8 mouse cellular contexts compared by ENCODE assay signal in the genomic region with DNA sequence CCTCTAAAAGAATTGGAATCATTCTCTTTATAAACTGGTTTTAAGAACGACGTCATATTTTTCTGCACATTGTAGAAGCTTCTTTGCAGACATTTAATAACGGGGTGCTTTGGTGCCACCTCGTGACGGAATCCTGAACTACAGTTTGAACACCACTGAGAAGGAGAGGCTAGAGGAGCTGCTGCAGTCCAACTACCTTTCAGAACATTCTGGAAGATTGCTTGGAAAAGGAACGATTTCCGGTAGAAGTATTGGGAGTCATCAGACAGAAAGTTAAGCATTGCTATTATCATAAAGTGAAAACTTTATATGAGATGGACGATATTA. TPM values are rescaled to one million over a fixed set of nuclear protein-coding genes. Genes with fewer than 3 reads are reported as not detected.
DNase-seq lines count a peak whose midpoint lies in the region; ATAC-seq lines count a peak whose summit lies in the region.

No protein-coding gene starts in this region.

- H3K9ac ChIP-seq in hindbrain, embryonic 12.5 days: no peak overlapping the region
- 0 out of 2 replicates have a peak overlapping the region, but pooled peaks have one; percentile 35 for H3K9ac ChIP-seq in hindbrain, embryonic 15.5 days
- H3K9ac ChIP-seq in midbrain, embryonic 15.5 days: no peak overlapping the region

- WGBS in hindbrain, embryonic 10.5 days: 24% methylated on average over 8 of the region's 8 CpGs
- WGBS in hindbrain, embryonic 12.5 days: 23% methylated on average over 8 of the region's 8 CpGs
- 19% methylated on average over 8 of the region's 8 CpGs for WGBS in hindbrain, embryonic 15.5 days
- WGBS in midbrain, embryonic 15.5 days: 26% methylated on average over 8 of the region's 8 CpGs

- no peak for ATAC-seq in hindbrain, embryonic 12.5 days (ENCODE audit: low FRiP score)
- ATAC-seq in hindbrain, embryonic 15.5 days (ENCODE audit: low FRiP score, low read depth): peak; percentile 87
- ATAC-seq in midbrain, embryonic 15.5 days (replicated peaks): peak; percentile 84; the same call in 1 of the 2 replicates

- no peak overlapping the region for H3K27ac ChIP-seq in hindbrain, embryonic 10.5 days
- no peak overlapping the region for H3K27ac ChIP-seq in hindbrain, embryonic 12.5 days
- H3K27ac ChIP-seq in hindbrain, embryonic 15.5 days (replicated peaks): no peak overlapping the region
- H3K27ac ChIP-seq in midbrain, embryonic 15.5 days: peak overlapping the region; percentile 48; the same call in 1 of the 2 replicates

- H3K27me3 ChIP-seq in hindbrain, embryonic 10.5 days (ENCODE audit: insufficient read depth, poor library complexity, severe bottlenecking): no peaks in the 10 kb centered on the region
- no peaks in the 10 kb centered on the region for H3K27me3 ChIP-seq in hindbrain, embryonic 12.5 days
- H3K27me3 ChIP-seq in hindbrain, embryonic 15.5 days: no peaks in the 10 kb centered on the region
- no peaks in the 10 kb centered on the region for H3K27me3 ChIP-seq in midbrain, embryonic 15.5 days (replicated peaks)

- no peaks in the 10 kb centered on the region for H3K4me1 ChIP-seq in hindbrain, embryonic 10.5 days (replicated peaks)
- H3K4me1 ChIP-seq in hindbrain, embryonic 12.5 days: no peaks in the 10 kb centered on the region
- H3K4me1 ChIP-seq in hindbrain, embryonic 15.5 days (replicated peaks): no peaks in the 10 kb centered on the region
- H3K4me1 ChIP-seq in midbrain, embryonic 15.5 days: no peaks in the 10 kb centered on the region

- H3K9me3 ChIP-seq in hindbrain, embryonic 10.5 days: no peaks in the 10 kb centered on the region
- H3K9me3 ChIP-seq in hindbrain, embryonic 12.5 days (replicated peaks): no peaks in the 10 kb centered on the region
- H3K9me3 ChIP-seq in hindbrain, embryonic 15.5 days: no peaks in the 10 kb centered on the region
- H3K9me3 ChIP-seq in midbrain, embryonic 15.5 days: no peaks in the 10 kb centered on the region

- no peak overlapping the region for H3K4me2 ChIP-seq in hindbrain, embryonic 12.5 days (replicated peaks)
- peak overlapping the region; percentile 49 for H3K4me2 ChIP-seq in hindbrain, embryonic 15.5 days
- peak overlapping the region; percentile 33 for H3K4me2 ChIP-seq in midbrain, embryonic 15.5 days

- DNase-seq in hindbrain, embryonic 10.5 days (ENCODE audit: low spot score): peak; percentile 63
- DNase-seq in cerebellum, adult 11 months: peak; percentile 76
- DNase-seq in forelimb bud, embryonic 11.5 days (ENCODE audit: low read depth, low spot score): peak; percentile 57
- peak; percentile 83 to 88 for DNase-seq in left cerebral cortex, postnatal 14 days (ENCODE audit: low spot score in 2 of 2)
- peak; percentile 30 to 63 for DNase-seq in spleen, postnatal 10 days (ENCODE audit: low spot score in 2 of 2)

- intact Hi-C loops in left cerebral cortex, postnatal 14 days (cut with DNase I): loop anchor here (10.0 kb wide), 1 partner anchor 230 kb away; a partner anchor contains a TSS

- peaks cover 3% of the 10 kb centered on the region; the same call in 1 of the 2 replicates for H3K36me3 ChIP-seq in hindbrain, embryonic 10.5 days
- H3K36me3 ChIP-seq in hindbrain, embryonic 12.5 days: no peaks in the 10 kb centered on the region
- H3K36me3 ChIP-seq in hindbrain, embryonic 15.5 days: no peaks in the 10 kb centered on the region
- H3K36me3 ChIP-seq in midbrain, embryonic 15.5 days (replicated peaks): no peaks in the 10 kb centered on the region

- H3K4me3 ChIP-seq in hindbrain, embryonic 10.5 days: no peak overlapping the region
- no peak overlapping the region for H3K4me3 ChIP-seq in hindbrain, embryonic 12.5 days
- peak overlapping the region; percentile 8; the same call in 1 of the 2 replicates for H3K4me3 ChIP-seq in hindbrain, embryonic 15.5 days
- 0 out of 2 replicates have a peak overlapping the region, but pooled peaks have one; percentile 10 for H3K4me3 ChIP-seq in midbrain, embryonic 15.5 days

RNA-seq across cellular contexts. Expression of a gene that starts 18.4 kb away (rescaled TPM):
- 89.6 and 92.7 TPM in 2 replicates for polyA plus RNA-seq in hindbrain, embryonic 10.5 days (2016; fragmentation: Nextera tagmentation; extraction: Ambion mirVana)
- polyA plus RNA-seq in hindbrain, embryonic 12.5 days (2016; fragmentation: Nextera tagmentation; extraction: Ambion mirVana): 144 and 146 TPM in 2 replicates
- 248 and 258 TPM in 2 replicates for polyA plus RNA-seq in hindbrain, embryonic 15.5 days (2015; fragmentation: Nextera tagmentation; extraction: Ambion mirVana)
- total RNA-seq in left cerebral cortex, postnatal 14 days (2021): 10 to 100 TPM; 77.8 to 96.9 TPM
- 299 and 305 TPM in 2 replicates for polyA plus RNA-seq in midbrain, embryonic 15.5 days (2015; fragmentation: Nextera tagmentation; extraction: Ambion mirVana)

RNA-seq across cellular contexts. Expression of a gene that starts 58.0 kb away (rescaled TPM):
- 33.7 and 33.8 TPM in 2 replicates for polyA plus RNA-seq in hindbrain, embryonic 10.5 days (2016; fragmentation: Nextera tagmentation; extraction: Ambion mirVana)
- polyA plus RNA-seq in hindbrain, embryonic 12.5 days (2016; fragmentation: Nextera tagmentation; extraction: Ambion mirVana): 55.4 and 61.5 TPM in 2 replicates
- polyA plus RNA-seq in hindbrain, embryonic 15.5 days (2015; fragmentation: Nextera tagmentation; extraction: Ambion mirVana): 138 and 141 TPM in 2 replicates
- total RNA-seq in left cerebral cortex, postnatal 14 days (2021): 10 to 100 TPM; 57.2 to 59.4 TPM
- polyA plus RNA-seq in midbrain, embryonic 15.5 days (2015; fragmentation: Nextera tagmentation; extraction: Ambion mirVana): 153 and 164 TPM in 2 replicates

Comparison
In these comparisons a context has a peak if more than half of its experiments do, and no peak if none do; other contexts are left out.
1. H3K4me3 ChIP-seq: peak in hindbrain, embryonic 15.5 days (single experiment) and midbrain, embryonic 15.5 days (single experiment); none in hindbrain, embryonic 10.5 days (single experiment) and hindbrain, embryonic 12.5 days (single experiment).
2. Peak in every context shown above with its lines, with median percentiles within 50 percentile points of each other: DNase-seq.